Mouse (Mus musculus): ENCODE data around the gene Sprr2b. TPM values are rescaled to one million over a fixed set of nuclear protein-coding genes. Genes with fewer than 3 reads are reported as not detected.

Gene Sprr2b
- polyA plus RNA-seq (2017; shearing (Covaris generic)), result not detected

DNA sequence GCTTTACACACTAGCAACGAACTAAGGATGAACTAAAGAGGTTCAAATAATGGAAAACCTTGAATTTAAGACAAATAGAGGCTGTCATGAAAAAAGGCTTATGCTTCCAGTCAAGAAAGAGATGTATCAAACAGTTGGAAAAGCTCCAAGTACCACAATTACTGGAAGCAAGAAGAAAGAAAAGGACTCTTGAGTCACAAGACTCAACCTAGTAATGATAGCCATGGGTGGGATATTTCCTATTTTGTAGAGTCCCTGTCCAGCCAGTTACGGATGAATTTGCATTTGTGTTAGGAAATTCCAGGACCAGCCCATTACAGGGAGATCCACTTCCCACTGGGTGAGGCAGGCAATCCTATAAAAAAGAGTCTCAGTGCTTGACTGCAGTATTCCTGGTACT, at the start of gene Sprr2b:
Sprr2b (plus strand) TSS at position 301 of the 400 bp plus-strand sequence.

DNA sequence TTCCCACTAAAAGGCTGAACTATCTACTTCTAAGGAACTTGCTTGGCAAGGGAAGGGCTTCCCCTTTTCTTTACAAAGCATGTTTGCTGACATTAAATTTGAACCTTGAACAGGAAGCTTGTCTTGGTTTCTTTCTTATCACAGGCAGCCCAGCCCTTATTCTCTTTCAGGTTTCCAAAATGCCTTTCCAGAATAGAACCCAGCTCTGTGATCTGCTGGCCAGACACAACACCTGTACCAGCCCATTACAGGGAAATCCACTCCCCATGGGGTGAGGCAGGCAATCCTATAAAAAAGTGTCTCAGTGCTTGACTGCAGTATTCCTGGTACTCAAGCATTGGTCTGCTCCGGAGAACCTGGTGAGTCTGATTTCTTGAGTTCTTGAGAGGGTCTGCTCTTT, 31.3 kb upstream of the Sprr2b start, which contains the start of gene Sprr2a3:
Sprr2a3 (plus strand) TSS at position 317 of the 400 bp plus-strand sequence.

DNA sequence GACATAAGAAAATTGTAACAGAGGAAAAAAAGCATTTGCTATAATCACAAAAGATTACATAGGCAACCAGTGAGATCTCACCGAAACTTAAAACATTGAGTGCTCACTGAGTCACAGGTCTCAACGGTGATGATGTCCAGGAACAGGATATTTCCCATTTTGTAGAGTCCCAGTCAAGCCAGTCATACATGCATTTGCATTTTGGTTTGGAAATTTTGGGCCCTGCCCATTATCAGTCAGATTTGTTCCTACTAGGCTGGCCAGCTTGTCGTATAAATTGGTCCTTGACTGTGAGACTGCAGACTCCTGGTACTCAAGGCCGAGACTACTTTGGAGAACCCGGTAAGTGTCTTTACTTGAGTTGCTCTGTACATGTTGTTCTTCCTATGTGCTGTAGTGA, 22.4 kb downstream of the Sprr2b start, which contains the start of gene Sprr2d:
Sprr2d (plus strand) TSS at position 301 of the 400 bp plus-strand sequence.

DNA sequence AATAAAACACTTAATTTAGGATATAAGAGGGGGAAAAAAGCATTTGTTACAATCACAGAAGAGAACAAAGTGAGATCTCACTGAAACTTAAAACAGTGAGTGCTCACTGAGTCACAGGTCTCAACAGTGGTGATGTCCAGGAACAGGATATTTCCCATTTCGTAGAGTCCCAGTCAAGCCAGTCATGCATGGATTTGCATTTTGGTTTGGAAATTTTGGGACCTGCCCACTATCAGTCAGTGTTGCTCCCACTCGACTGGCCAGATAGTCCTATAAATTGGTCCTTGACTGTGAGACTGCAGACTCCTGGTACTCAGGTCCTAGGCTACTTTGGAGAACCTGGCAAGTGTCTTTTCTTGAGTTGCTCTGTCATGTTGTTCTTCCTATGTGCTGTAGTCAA, 35.4 kb downstream of the Sprr2b start, which contains the start of gene Sprr2e:
Sprr2e (plus strand) TSS at position 301 of the 400 bp plus-strand sequence.

DNA sequence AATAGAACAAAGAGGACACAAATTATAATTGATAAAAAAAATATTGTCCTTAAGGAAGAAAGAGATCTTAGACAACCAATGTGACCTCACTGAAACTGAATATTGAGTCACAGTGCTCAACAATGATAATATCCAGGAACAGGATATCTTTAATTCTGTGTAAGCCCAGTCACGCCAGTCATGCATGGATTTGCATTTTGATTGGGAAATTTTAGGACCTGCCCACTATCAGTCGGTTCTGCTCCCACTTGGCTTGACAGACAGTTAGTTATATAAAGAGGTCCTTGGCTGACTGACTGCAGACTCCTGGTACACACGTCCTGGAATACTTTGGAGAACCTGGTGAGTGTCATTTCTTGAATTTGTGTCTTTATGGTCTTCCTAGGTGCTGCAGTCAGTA, 48.5 kb downstream of the Sprr2b start, which contains the start of gene Sprr2f:
Sprr2f (plus strand) TSS at position 301 of the 400 bp plus-strand sequence.

Other genes with a start within 250 kb of the Sprr2b start
- not detected for gene Lor, start 233.5 kb upstream of the Sprr2b start, polyA plus RNA-seq (2017; shearing (Covaris generic))
- gene Prr9, start 192.7 kb upstream of the Sprr2b start, polyA plus RNA-seq (2017; shearing (Covaris generic)), result not detected
- not detected for gene Lelp1, start 173.9 kb upstream of the Sprr2b start, polyA plus RNA-seq (2017; shearing (Covaris generic))
- not detected for gene Sprr2a1, start 100.8 kb upstream of the Sprr2b start, polyA plus RNA-seq (2017; shearing (Covaris generic))
- gene Sprr2a2, start 100.7 kb upstream of the Sprr2b start, polyA plus RNA-seq (2017; shearing (Covaris generic)), result not detected
- not detected for gene Sprr2a3, start 31.2 kb upstream of the Sprr2b start, polyA plus RNA-seq (2017; shearing (Covaris generic))
- not detected for gene Sprr2d, start 22.5 kb downstream of the Sprr2b start, polyA plus RNA-seq (2017; shearing (Covaris generic))
- not detected for gene Sprr2e, start 35.5 kb downstream of the Sprr2b start, polyA plus RNA-seq (2017; shearing (Covaris generic))
- gene Sprr2f, start 48.6 kb downstream of the Sprr2b start, polyA plus RNA-seq (2017; shearing (Covaris generic)), result not detected
- gene Sprr2h, start 69.1 kb downstream of the Sprr2b start, polyA plus RNA-seq (2017; shearing (Covaris generic)), result not detected
- gene Sprr2i, start 91.4 kb downstream of the Sprr2b start, polyA plus RNA-seq (2017; shearing (Covaris generic)), result not detected
- not detected for gene Sprr2j-ps, start 101.5 kb downstream of the Sprr2b start, polyA plus RNA-seq (2017; shearing (Covaris generic))
- gene Gm9774, start 112.8 kb downstream of the Sprr2b start, polyA plus RNA-seq (2017; shearing (Covaris generic)), result 24.6 TPM
- gene Sprr2k, start 116.0 kb downstream of the Sprr2b start, polyA plus RNA-seq (2017; shearing (Covaris generic)), result not detected
- not detected for gene Sprr1b, start 122.2 kb downstream of the Sprr2b start, polyA plus RNA-seq (2017; shearing (Covaris generic))
- gene Sprr3, start 142.1 kb downstream of the Sprr2b start, polyA plus RNA-seq (2017; shearing (Covaris generic)), result not detected
- gene Sprr1a, start 169.3 kb downstream of the Sprr2b start, polyA plus RNA-seq (2017; shearing (Covaris generic)), result not detected
- gene Sprr4, start 183.9 kb downstream of the Sprr2b start, polyA plus RNA-seq (2017; shearing (Covaris generic)), result not detected
- gene 2310046K23Rik, start 217.9 kb downstream of the Sprr2b start, polyA plus RNA-seq (2017; shearing (Covaris generic)), result not detected

Measured in CD4-positive, CD25-positive, alpha-beta regulatory T cell (primary cell).